Mouse (Mus musculus) kidney, postnatal 4 days (tissue): ENCODE measurements around the gene Eif3b.
"Not testable (repeated sequence)": the region's sequence is repeated elsewhere in the genome, so short reads cannot be mapped to it uniquely, and the experiment has no call there.

Source experiments
- DNase-seq, 2 experiments: peaks; one replicate each; pipeline ENCODE4 v3.0.0; 2021; ENCODE audit warnings: mixed read lengths in 2 of 2

Eif3b gene

GRCm38 (mm10) chr5:140396166-140396940 lies 22.8 kb upstream of the Eif3b start:
- peak; percentile 65 to 69 for DNase-seq

- peak in 1 of 2 experiments; percentile 38 for DNase-seq
Observed at GRCm38 (mm10) chr5:140402640-140403270, 16.4 kb upstream of the Eif3b start.

GRCm38 (mm10) chr5:140405126-140405525 lies 14.0 kb upstream of the Eif3b start:
- DNase-seq = no peak

- DNase-seq = no peak
Observed at GRCm38 (mm10) chr5:140406666-140407065, 12.5 kb upstream of the Eif3b start.

GRCm38 (mm10) chr5:140408801-140409200 lies 10.3 kb upstream of the Eif3b start:
- no peak for DNase-seq

GRCm38 (mm10) chr5:140411339-140411738 lies 7.8 kb upstream of the Eif3b start:
- DNase-seq = peak; percentile 82 to 86

GRCm38 (mm10) chr5:140414647-140415046 lies 4.5 kb upstream of the Eif3b start:
- DNase-seq = peak in 1 of 2 experiments; percentile 19

- DNase-seq = peak in 1 of 2 experiments; percentile 28
Observed at GRCm38 (mm10) chr5:140418106-140418488, 1.0 kb upstream of the Eif3b start.

GRCm38 (mm10) chr5:140419442-140420080 lies 433 bp downstream of the Eif3b start:
- DNase-seq = no peak

GRCm38 (mm10) chr5:140420616-140421015 lies 1.5 kb downstream of the Eif3b start:
- no peak for DNase-seq

GRCm38 (mm10) chr5:140425016-140425783 lies 6.1 kb downstream of the Eif3b start:
- DNase-seq = no peak

GRCm38 (mm10) chr5:140439117-140439516 lies 20.0 kb downstream of the Eif3b start:
- peak in 1 of 2 experiments; percentile 23 for DNase-seq

- no peak for DNase-seq
Observed at GRCm38 (mm10) chr5:140441406-140441805, 22.3 kb downstream of the Eif3b start.

- no peak for DNase-seq
Observed at GRCm38 (mm10) chr5:140444012-140444411, 24.9 kb downstream of the Eif3b start.

- DNase-seq = no peak
Observed at GRCm38 (mm10) chr5:140445345-140445744, 26.2 kb downstream of the Eif3b start, which contains the start of gene Gm4869. Gene Gm4869, plus strand, starts transcription at chr5:140445645.

- no peak for DNase-seq
Observed at GRCm38 (mm10) chr5:140446054-140446453, 26.9 kb downstream of the Eif3b start.

GRCm38 (mm10) chr5:140454488-140454887 lies 35.4 kb downstream of the Eif3b start:
- DNase-seq = no peak

GRCm38 (mm10) chr5:140455466-140455865 lies 36.3 kb downstream of the Eif3b start:
- no peak for DNase-seq

- no peak for DNase-seq
Observed at GRCm38 (mm10) chr5:140461476-140461875, 42.3 kb downstream of the Eif3b start.

- DNase-seq = not testable (repeated sequence)
Observed at GRCm38 (mm10) chr5:140463151-140463550, 44.0 kb downstream of the Eif3b start.

GRCm38 (mm10) chr5:140464943-140465342 lies 45.8 kb downstream of the Eif3b start:
- DNase-seq = no peak

- DNase-seq = peak; percentile 32 to 35
Observed at GRCm38 (mm10) chr5:140472336-140472735, 53.2 kb downstream of the Eif3b start.

- no peak for DNase-seq
Observed at GRCm38 (mm10) chr5:140481458-140481857, 62.3 kb downstream of the Eif3b start.
